In the genomic region with DNA sequence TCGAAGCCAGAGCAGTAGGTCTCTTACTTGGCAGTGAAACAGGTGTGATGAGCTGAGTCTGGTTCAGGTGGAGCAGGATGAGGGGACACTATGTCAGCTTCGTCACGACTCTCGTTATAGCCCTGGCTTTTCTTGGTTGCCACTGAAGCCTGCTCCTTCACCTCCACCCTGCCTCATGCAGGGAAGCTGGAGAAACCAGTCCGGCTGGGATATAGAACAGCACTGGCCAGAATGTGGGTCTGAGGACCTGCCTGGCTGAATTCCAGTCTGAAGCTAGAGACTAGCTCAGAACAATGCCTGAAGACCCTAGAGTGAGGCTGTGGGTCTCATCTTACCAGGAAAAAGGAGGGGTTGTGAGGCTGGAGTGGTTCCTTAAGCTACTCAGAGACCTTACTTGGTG, we compare ENCODE assay signal across 23 mouse cellular contexts. TPM values are rescaled to one million over a fixed set of nuclear protein-coding genes. Genes with fewer than 3 reads are reported as not detected.
"Had no signal": no experiment of that assay in that cellular context is flagged by ENCODE, and none has a peak within 500 bp of the region (broad histone marks: within the 10 kb centered on the region; RNA-seq: fewer than 3 reads in every experiment).

No protein-coding gene starts in this region.

- H3K4me2 ChIP-seq: liver, embryonic 11.5 days; liver, embryonic 13.5 days; liver, embryonic 15.5 days; lung, embryonic 15.5 days; midbrain, embryonic 12.5 days; midbrain, embryonic 15.5 days; neural tube, embryonic 12.5 days; stomach, embryonic 15.5 days had no signal

- H3K4me3 ChIP-seq: liver, embryonic 13.5 days; liver, embryonic 15.5 days; lung, embryonic 15.5 days; megakaryocyte, embryonic 14.5 days; midbrain, embryonic 12.5 days; midbrain, embryonic 15.5 days; neural tube, embryonic 12.5 days; stomach, embryonic 15.5 days had no signal

- H3K27me3 ChIP-seq: liver, embryonic 15.5 days; lung, embryonic 15.5 days; stomach, embryonic 15.5 days had no signal

- H3K9me3 ChIP-seq: liver, embryonic 13.5 days; liver, embryonic 15.5 days; lung, embryonic 15.5 days; midbrain, embryonic 12.5 days; midbrain, embryonic 15.5 days; neural tube, embryonic 12.5 days; stomach, embryonic 15.5 days had no signal

- H3K36me3 ChIP-seq: liver, embryonic 15.5 days; lung, embryonic 15.5 days; midbrain, embryonic 12.5 days; midbrain, embryonic 15.5 days; neural tube, embryonic 12.5 days; stomach, embryonic 15.5 days had no signal

- H3K27ac ChIP-seq: liver, embryonic 13.5 days; liver, embryonic 15.5 days; lung, embryonic 15.5 days; macrophage; midbrain, embryonic 12.5 days; midbrain, embryonic 15.5 days; neural tube, embryonic 12.5 days; stomach, embryonic 15.5 days had no signal

- ATAC-seq: liver, postnatal 0 days; lung, postnatal 0 days; midbrain, embryonic 15.5 days had no signal

- H3K9ac ChIP-seq: liver, embryonic 13.5 days; liver, embryonic 15.5 days; liver, postnatal 0 days; lung, embryonic 15.5 days; midbrain, embryonic 12.5 days; midbrain, embryonic 15.5 days; neural tube, embryonic 12.5 days; stomach, embryonic 15.5 days had no signal

- DNase-seq: liver; liver, embryonic 13.5 days; liver, postnatal 0 days; lung, postnatal 14 days; lung, postnatal 36 days; retina, postnatal 1 day; right cerebral cortex, adult 18-20 months; right cerebral cortex, postnatal 25 days; right cerebral cortex, postnatal 4 days; thymus, adult 2 months; thymus, postnatal 25 days; thymus, postnatal 4 days had no signal

RNA-seq across cellular contexts. Expression of gene Lpin3, which starts 10.6 kb away (rescaled TPM):
- polyA plus RNA-seq: macrophage had no signal

RNA-seq across cellular contexts. Expression of gene Emilin3, which starts 21.1 kb away (rescaled TPM):
- polyA plus RNA-seq: liver, postnatal 0 days; macrophage; spleen, adult 2 months had no signal
